Mouse (Mus musculus): ENCODE measurements around the gene Gm9964.

DNA sequence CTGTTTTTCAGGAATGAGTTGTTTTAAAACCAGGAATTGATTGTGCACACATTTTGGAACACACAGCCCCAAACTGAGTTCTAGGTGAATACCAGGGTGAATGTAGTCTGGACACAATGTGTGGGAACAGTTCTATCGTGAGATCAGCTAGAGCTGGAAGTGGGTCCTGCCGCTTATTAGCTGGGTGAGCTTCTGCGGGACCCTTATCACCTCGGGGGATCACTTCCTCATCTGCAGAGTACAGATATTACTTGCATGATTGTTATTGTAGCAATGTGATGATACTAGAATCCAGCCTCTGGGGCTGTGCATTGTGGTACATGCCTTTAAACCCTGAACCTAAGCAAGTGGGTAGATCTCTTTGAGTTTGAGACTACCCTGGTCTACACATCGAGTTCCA is 13.8 kb upstream of the Gm9964 start:
- TF ChIP-seq POLR2A (IDR thresholded peaks at IDR 0.05; ENCODE audit: extremely low read depth, insufficient read depth, low read length) = no peak
- TF ChIP-seq CTCF (IDR thresholded peaks at IDR 0.05; ENCODE audit: extremely low read depth, insufficient read depth, low read length) = no peak

Data from cortical plate, adult 2 months (tissue).